Mouse (Mus musculus) megakaryocyte, embryonic 14.5 days (primary cell): ENCODE data around the gene Slc7a4.

ENCODE experiments used
- FLI1 ChIP-seq: IDR thresholded peaks from 2 replicates; pipeline ENCODE4 v1.6.1; 2012; ENCODE audit warnings: low read length, inconsistent platforms, mixed read lengths
- GATA1 ChIP-seq: IDR thresholded peaks from 3 replicates; pipeline ENCODE4 v1.6.1; 2012; ENCODE audit warnings: mixed read lengths, low read length, inconsistent platforms, borderline replicate concordance

GRCm38 (mm10) chr16:17605684-17606083 lies 22.7 kb upstream of the Slc7a4 start:
- TF ChIP-seq FLI1 (no peak), GATA1 (no peak)
